Mouse (Mus musculus) MEL-GATA-1-ER (cell line): ENCODE measurements at regions not wholly inside any gene's neighbourhood (a gene's known extent, or its start where the extent isn't known, plus 50 kb on each side); places are given as distances from the start of the nearest gene placed in this dataset.
"Not testable (repeated sequence)": the region's sequence is repeated elsewhere in the genome, so short reads cannot be mapped to it uniquely, and the experiment has no call there.

ENCODE experiments used
- DNase-seq: peaks from one replicate; pipeline ENCODE4 v3.0.0-alpha.2; 2012; ENCODE audit warnings: low read depth; ENCODE audit errors: extremely low read depth

- DNase-seq = no peak
Measured at GRCm38 (mm10) chr12:39605289-39605688, 432.5 kb downstream of the Arl4a start.

GRCm38 (mm10) chr12:39604723-39605122 is 433.1 kb downstream of the Arl4a start:
- no peak for DNase-seq

GRCm38 (mm10) chr12:39594726-39595125 is 443.1 kb downstream of the Arl4a start:
- no peak for DNase-seq

- DNase-seq = not testable (repeated sequence)
Measured at GRCm38 (mm10) chr12:39593781-39594180, 444.0 kb downstream of the Arl4a start.

GRCm38 (mm10) chr12:39587204-39587909 is 450.5 kb downstream of the Arl4a start:
- DNase-seq = no peak

- DNase-seq = no peak
Measured at GRCm38 (mm10) chr12:39586163-39586562, 451.7 kb downstream of the Arl4a start.

- DNase-seq = no peak
Measured at GRCm38 (mm10) chr12:39577610-39578009, 460.2 kb downstream of the Arl4a start.

- DNase-seq = no peak
Measured at GRCm38 (mm10) chr12:39572802-39573201, 465.0 kb downstream of the Arl4a start.

- no peak for DNase-seq
Measured at GRCm38 (mm10) chr12:39572147-39572546, 465.7 kb downstream of the Arl4a start.

- DNase-seq = no peak
Measured at GRCm38 (mm10) chr12:39560734-39561446, 476.9 kb downstream of the Arl4a start.

GRCm38 (mm10) chr12:39558491-39558890 is 479.3 kb downstream of the Arl4a start:
- DNase-seq = peak; percentile 76

GRCm38 (mm10) chr12:39536326-39536725 is 501.5 kb downstream of the Arl4a start:
- DNase-seq = no peak

GRCm38 (mm10) chr12:39528121-39528520 is 509.7 kb downstream of the Arl4a start:
- DNase-seq = no peak

GRCm38 (mm10) chr12:39527216-39527600 is 510.6 kb downstream of the Arl4a start:
- no peak for DNase-seq

GRCm38 (mm10) chr12:39526535-39527215 is 511.1 kb downstream of the Arl4a start:
- DNase-seq = no peak

GRCm38 (mm10) chr12:39515690-39516089 is 522.1 kb downstream of the Arl4a start:
- no peak for DNase-seq

- DNase-seq = no peak
Measured at GRCm38 (mm10) chr12:39510855-39511254, 527.0 kb downstream of the Arl4a start.

- peak; percentile 55 for DNase-seq
Measured at GRCm38 (mm10) chr12:39510073-39510812, 527.6 kb downstream of the Arl4a start.

- DNase-seq = peak; percentile 13
Measured at GRCm38 (mm10) chr12:39496203-39496602, 541.6 kb downstream of the Arl4a start.

- no peak for DNase-seq
Measured at GRCm38 (mm10) chr12:39493578-39494218, 544.1 kb downstream of the Arl4a start.

- DNase-seq = no peak
Measured at GRCm38 (mm10) chr12:39493114-39493513, 544.7 kb downstream of the Arl4a start.
